Mouse (Mus musculus): ENCODE measurements at regions not wholly inside any gene's neighbourhood (a gene's known extent, or its start where the extent isn't known, plus 50 kb on each side); places are given as distances from the start of the nearest gene placed in this dataset.

DNA sequence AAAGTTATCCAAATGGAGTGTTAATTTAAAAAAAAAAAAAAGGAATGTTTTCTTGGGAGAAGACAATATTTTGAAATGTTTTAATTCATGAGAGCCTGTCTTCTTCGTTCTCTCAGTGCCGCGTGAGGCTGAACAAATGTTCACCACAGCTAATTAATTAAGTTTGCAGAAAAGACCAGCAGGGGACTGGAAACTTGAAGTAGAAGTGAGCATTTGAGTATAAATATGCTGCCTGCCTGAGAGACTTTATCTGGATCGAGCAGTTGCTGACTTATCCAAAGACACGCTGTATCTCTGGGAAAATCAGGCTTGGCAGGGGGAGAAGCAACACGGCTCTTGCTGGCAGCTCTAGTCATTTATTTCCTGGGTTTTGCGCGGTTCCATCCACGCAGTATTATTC is 49.9 kb upstream of the Prox1 start:
- DNase-seq (ENCODE audit: low read depth, low spot score): no peak
